Mouse (Mus musculus) forebrain, embryonic 13.5 days (tissue): ENCODE measurements around the gene Arvcf. TPM values are rescaled to one million over a fixed set of nuclear protein-coding genes. Genes with fewer than 3 reads are reported as not detected.

Experiments
- ATAC-seq: fragments of 200-750 bp; cut with Nextera tagmentation; 2 replicates; pipeline ENCODE4 v1.8.0; 2017
- H3K27ac ChIP-seq: fragments of 300-500 bp; sonication (generic); 2 replicates; pipeline ENCODE4 v1.5.1; 2015; ENCODE audit warnings: inconsistent platforms, mild to moderate bottlenecking, moderate library complexity
- H3K27me3 ChIP-seq: fragments of 300-500 bp; sonication (generic); 2 replicates; pipeline ENCODE4 v1.6.1; 2015; ENCODE audit warnings: mild to moderate bottlenecking, inconsistent platforms
- H3K36me3 ChIP-seq: fragments of 300-500 bp; sonication (generic); 2 replicates; pipeline ENCODE4 v1.6.1; 2015; ENCODE audit warnings: mild to moderate bottlenecking, inconsistent platforms; ENCODE audit not compliant: poor library complexity, severe bottlenecking
- H3K4me1 ChIP-seq: fragments of 300-500 bp; sonication (generic); 2 replicates; pipeline ENCODE4 v1.6.1; 2015; ENCODE audit warnings: inconsistent platforms
- H3K4me2 ChIP-seq: fragments of 300-500 bp; sonication (generic); 2 replicates; pipeline ENCODE4 v1.6.1; 2015; ENCODE audit warnings: inconsistent platforms, mild to moderate bottlenecking, moderate library complexity
- H3K4me3 ChIP-seq: fragments of 300-500 bp; sonication (generic); 2 replicates; pipeline ENCODE4 v1.5.1; 2015; ENCODE audit warnings: mild to moderate bottlenecking, inconsistent platforms
- H3K9ac ChIP-seq: fragments of 300-500 bp; sonication (generic); 2 replicates; pipeline ENCODE4 v1.6.1; 2015; ENCODE audit warnings: mild to moderate bottlenecking, inconsistent platforms
- H3K9me3 ChIP-seq: fragments of 300-500 bp; sonication (generic); replicated peaks from 2 replicates; pipeline ENCODE4 v1.6.1; 2016; ENCODE audit warnings: inconsistent platforms
- WGBS: fragments of 180-500 bp; shearing (Covaris S2); methylation state at CpG from one replicate; pipeline ENCODE4 v1.1.7; 2015; 5-methylcytosine and 5-hydroxymethylcytosine counted together
- polyA plus RNA-seq: library from polyadenylated mRNA; unstranded; fragments of >200 nt; fragmentation: Nextera tagmentation; extraction: Ambion mirVana; gene quantifications from 2 replicates; pipeline ENCODE4 v1.2.1, GENCODE M21; 2015

Arvcf gene
- 77.2 and 95.0 TPM in 2 replicates for polyA plus RNA-seq

GRCm38 (mm10) chr16:18347931-18348600 lies at the start of gene Arvcf, which contains the start of gene Tango2:
Gene Arvcf, plus strand, starts transcription at chr16:18348182.
Gene Tango2, minus strand, starts transcription at chr16:18348103.
- peaks cover 2% of the 10 kb centered on the region for H3K36me3 ChIP-seq
- peaks cover 44% of the 10 kb centered on the region for H3K4me1 ChIP-seq
- H3K9me3 ChIP-seq, result no peaks in the 10 kb centered on the region
- H3K27me3 ChIP-seq, result no peaks in the 10 kb centered on the region
- H3K4me3 ChIP-seq, result peak within 1 kb of the TSS; percentile 85
- H3K4me2 ChIP-seq, result peak within 1 kb of the TSS; percentile 86
- H3K27ac ChIP-seq, result peak within 1 kb of the TSS; percentile 40; the same call in 1 of the 2 replicates
- peak within 1 kb of the TSS; percentile 89 for H3K9ac ChIP-seq
- peak; percentile 88 for ATAC-seq
- under 1% methylated on average over 42 of the region's 44 CpGs for WGBS

- H3K9me3 ChIP-seq, result no peaks in the 10 kb centered on the region
- no peaks in the 10 kb centered on the region for H3K4me1 ChIP-seq
- 94% methylated on average over 1 of the region's 1 CpGs for WGBS
- H3K27ac ChIP-seq, result no peak overlapping the region
- H3K27me3 ChIP-seq, result no peaks in the 10 kb centered on the region
- no peak overlapping the region for H3K9ac ChIP-seq
- no peak overlapping the region for H3K4me3 ChIP-seq
- peaks cover 46% of the 10 kb centered on the region for H3K36me3 ChIP-seq
- ATAC-seq, result no peak
- H3K4me2 ChIP-seq, result no peak overlapping the region
Measured at GRCm38 (mm10) chr16:18308159-18308558, 39.8 kb upstream of the Arvcf start.

- 85% methylated on average over 3 of the region's 3 CpGs for WGBS
- ATAC-seq, result no peak
- H3K36me3 ChIP-seq, result peaks cover 29% of the 10 kb centered on the region
- no peak overlapping the region for H3K4me3 ChIP-seq
- no peaks in the 10 kb centered on the region for H3K4me1 ChIP-seq
- no peaks in the 10 kb centered on the region for H3K9me3 ChIP-seq
- no peak overlapping the region for H3K27ac ChIP-seq
- H3K9ac ChIP-seq, result no peak overlapping the region
- H3K27me3 ChIP-seq, result no peaks in the 10 kb centered on the region
- H3K4me2 ChIP-seq, result no peak overlapping the region
Measured at GRCm38 (mm10) chr16:18318992-18319391, 29.0 kb upstream of the Arvcf start.

GRCm38 (mm10) chr16:18321443-18321842 lies 26.5 kb upstream of the Arvcf start:
- H3K9ac ChIP-seq, result no peak overlapping the region
- H3K36me3 ChIP-seq, result peaks cover 31% of the 10 kb centered on the region
- no peak for ATAC-seq
- H3K27me3 ChIP-seq, result no peaks in the 10 kb centered on the region
- WGBS, result 79% methylated on average over 2 of the region's 2 CpGs
- H3K4me3 ChIP-seq, result no peak overlapping the region
- H3K4me1 ChIP-seq, result no peaks in the 10 kb centered on the region
- no peaks in the 10 kb centered on the region for H3K9me3 ChIP-seq
- H3K4me2 ChIP-seq, result no peak overlapping the region
- H3K27ac ChIP-seq, result no peak overlapping the region

GRCm38 (mm10) chr16:18323460-18323859 lies 24.5 kb upstream of the Arvcf start:
- Histone ChIP-seq H3K9ac (no peak overlapping the region), H3K4me3 (no peak overlapping the region), H3K36me3 (peaks cover 31% of the 10 kb centered on the region), H3K27me3 (no peaks in the 10 kb centered on the region), H3K4me2 (no peak overlapping the region), H3K4me1 (no peaks in the 10 kb centered on the region), H3K27ac (no peak overlapping the region), H3K9me3 (no peaks in the 10 kb centered on the region)
- 84% methylated on average over 2 of the region's 2 CpGs for WGBS
- no peak for ATAC-seq

GRCm38 (mm10) chr16:18324031-18324430 lies 24.0 kb upstream of the Arvcf start:
- H3K9ac ChIP-seq, result no peak overlapping the region
- 89% methylated on average over 6 of the region's 6 CpGs for WGBS
- no peak for ATAC-seq
- H3K4me2 ChIP-seq, result no peak overlapping the region
- no peaks in the 10 kb centered on the region for H3K4me1 ChIP-seq
- no peaks in the 10 kb centered on the region for H3K9me3 ChIP-seq
- peaks cover 31% of the 10 kb centered on the region for H3K36me3 ChIP-seq
- no peak overlapping the region for H3K4me3 ChIP-seq
- no peak overlapping the region for H3K27ac ChIP-seq
- no peaks in the 10 kb centered on the region for H3K27me3 ChIP-seq

- ATAC-seq, result no peak
- no peak overlapping the region for H3K9ac ChIP-seq
- 79% methylated on average over 4 of the region's 4 CpGs for WGBS
- no peaks in the 10 kb centered on the region for H3K27me3 ChIP-seq
- H3K9me3 ChIP-seq, result no peaks in the 10 kb centered on the region
- peaks cover 31% of the 10 kb centered on the region for H3K36me3 ChIP-seq
- no peak overlapping the region for H3K4me2 ChIP-seq
- H3K4me3 ChIP-seq, result no peak overlapping the region
- H3K4me1 ChIP-seq, result no peaks in the 10 kb centered on the region
- H3K27ac ChIP-seq, result no peak overlapping the region
Measured at GRCm38 (mm10) chr16:18325741-18326140, 22.2 kb upstream of the Arvcf start.

GRCm38 (mm10) chr16:18327936-18328335 lies 20.0 kb upstream of the Arvcf start:
- no peak overlapping the region for H3K4me3 ChIP-seq
- H3K4me2 ChIP-seq, result no peak overlapping the region
- H3K4me1 ChIP-seq, result no peaks in the 10 kb centered on the region
- H3K27ac ChIP-seq, result no peak overlapping the region
- no peak overlapping the region for H3K9ac ChIP-seq
- H3K9me3 ChIP-seq, result no peaks in the 10 kb centered on the region
- WGBS, result 93% methylated on average over 9 of the region's 9 CpGs
- H3K27me3 ChIP-seq, result no peaks in the 10 kb centered on the region
- peaks cover 20% of the 10 kb centered on the region for H3K36me3 ChIP-seq
- ATAC-seq, result no peak

GRCm38 (mm10) chr16:18328524-18328923 lies 19.5 kb upstream of the Arvcf start:
- Histone ChIP-seq H3K9me3 (no peaks in the 10 kb centered on the region), H3K27me3 (no peaks in the 10 kb centered on the region), H3K4me2 (no peak overlapping the region), H3K27ac (no peak overlapping the region), H3K4me3 (no peak overlapping the region), H3K36me3 (peaks cover 15% of the 10 kb centered on the region), H3K4me1 (no peaks in the 10 kb centered on the region), H3K9ac (no peak overlapping the region)
- no peak for ATAC-seq
- 61% methylated on average over 1 of the region's 1 CpGs for WGBS

GRCm38 (mm10) chr16:18333976-18334375 lies 14.0 kb upstream of the Arvcf start:
- Histone ChIP-seq H3K9me3 (no peaks in the 10 kb centered on the region), H3K4me1 (no peaks in the 10 kb centered on the region), H3K4me3 (no peak overlapping the region), H3K36me3 (peaks cover 17% of the 10 kb centered on the region), H3K9ac (no peak overlapping the region), H3K4me2 (no peak overlapping the region), H3K27me3 (no peaks in the 10 kb centered on the region), H3K27ac (no peak overlapping the region)
- 88% methylated on average over 3 of the region's 3 CpGs for WGBS
- ATAC-seq, result no peak

- no peak overlapping the region for H3K27ac ChIP-seq
- WGBS, result 92% methylated on average over 3 of the region's 3 CpGs
- ATAC-seq, result no peak
Measured at GRCm38 (mm10) chr16:18335981-18336380, 12.0 kb upstream of the Arvcf start.

GRCm38 (mm10) chr16:18337261-18337660 lies 10.7 kb upstream of the Arvcf start:
- H3K9ac ChIP-seq, result no peak overlapping the region
- H3K4me2 ChIP-seq, result no peak overlapping the region
- H3K27me3 ChIP-seq, result no peaks in the 10 kb centered on the region
- no peak overlapping the region for H3K27ac ChIP-seq
- no peak for ATAC-seq
- 92% methylated on average over 4 of the region's 4 CpGs for WGBS
- no peaks in the 10 kb centered on the region for H3K9me3 ChIP-seq
- H3K4me3 ChIP-seq, result no peak overlapping the region
- peaks cover 13% of the 10 kb centered on the region; the same call in 1 of the 2 replicates for H3K36me3 ChIP-seq
- peaks cover 16% of the 10 kb centered on the region for H3K4me1 ChIP-seq

More at GRCm38 (mm10) chr16:18335981-18336380, 12.0 kb upstream of the Arvcf start:
- H3K4me1 ChIP-seq, result peaks cover 12% of the 10 kb centered on the region; the same call in 1 of the 2 replicates
- no peaks in the 10 kb centered on the region for H3K27me3 ChIP-seq
- peaks cover 17% of the 10 kb centered on the region for H3K36me3 ChIP-seq
- no peak overlapping the region for H3K4me3 ChIP-seq
- no peaks in the 10 kb centered on the region for H3K9me3 ChIP-seq
- H3K9ac ChIP-seq, result no peak overlapping the region
- H3K4me2 ChIP-seq, result no peak overlapping the region

GRCm38 (mm10) chr16:18339866-18340265 lies 8.1 kb upstream of the Arvcf start:
- H3K4me3 ChIP-seq, result no peak overlapping the region
- H3K27ac ChIP-seq, result 0 out of 2 replicates have a peak overlapping the region, but pooled peaks have one; percentile 26
- H3K9ac ChIP-seq, result no peak overlapping the region
- peaks cover 12% of the 10 kb centered on the region; the same call in 1 of the 2 replicates for H3K36me3 ChIP-seq
- no peak for ATAC-seq
- WGBS, result 78% methylated on average over 1 of the region's 1 CpGs
- H3K4me2 ChIP-seq, result no peak overlapping the region
- H3K27me3 ChIP-seq, result no peaks in the 10 kb centered on the region
- peaks cover 35% of the 10 kb centered on the region for H3K4me1 ChIP-seq
- H3K9me3 ChIP-seq, result no peaks in the 10 kb centered on the region
